Mouse (Mus musculus) myocyte (in vitro differentiated cells): Measurements from ENCODE around the gene Col8a2. TPM values are rescaled to one million over a fixed set of nuclear protein-coding genes. Genes with fewer than 3 reads are reported as not detected.

Experiments used
- H3K27me3 ChIP-seq: one replicate; pipeline ENCODE4 v1.6.1; 2011; ENCODE audit not compliant: control insufficient read depth, insufficient read depth, insufficient read length
- H3K36me3 ChIP-seq: one replicate; pipeline ENCODE4 v1.6.1; 2011; ENCODE audit not compliant: control insufficient read depth, insufficient read depth
- H3K4me2 ChIP-seq: one replicate; pipeline ENCODE4 v1.6.1; 2011; ENCODE audit warnings: low read depth, control low read depth
- H3K4me3 ChIP-seq: one replicate; pipeline ENCODE4 v1.5.1; 2011; ENCODE audit warnings: mild to moderate bottlenecking, control low read depth, moderate library complexity
- H3K79me2 ChIP-seq: one replicate; pipeline ENCODE4 v1.6.1; 2011; ENCODE audit not compliant: control insufficient read depth, insufficient read depth
- H3ac ChIP-seq: one replicate; pipeline ENCODE4 v1.6.1; 2011; ENCODE audit not compliant: control insufficient read depth, insufficient read length
- CEBPB ChIP-seq: IDR thresholded peaks from 2 replicates; pipeline ENCODE4 v1.6.1; 2011; ENCODE audit warnings: mild to moderate bottlenecking, moderate library complexity; ENCODE audit not compliant: poor library complexity, insufficient read depth, severe bottlenecking
- E2F4 ChIP-seq: IDR thresholded peaks from one replicate; pipeline ENCODE4 v1.6.1; 2011; ENCODE audit warnings: mild to moderate bottlenecking, control low read depth, moderate library complexity; ENCODE audit not compliant: insufficient read depth
- MAX ChIP-seq: IDR thresholded peaks from one replicate; pipeline ENCODE4 v1.6.1; 2011; ENCODE audit warnings: low read depth, mild to moderate bottlenecking, control low read depth
- MYOD1 ChIP-seq, 3 experiments: IDR thresholded peaks; one replicate each; pipeline ENCODE4 v1.6.1; 2011; ENCODE audit warnings: control low read depth in 2 of 3, low read depth in 2 of 3, mild to moderate bottlenecking in 2 of 3, moderate library complexity in 1 of 3; ENCODE audit not compliant: insufficient read length in 2 of 3, control insufficient read depth in 1 of 3
- MYOG ChIP-seq, 3 experiments: IDR thresholded peaks; one replicate each; pipeline ENCODE4 v1.6.1; 2011; ENCODE audit warnings: control low read depth in 2 of 3, low read depth in 2 of 3, mild to moderate bottlenecking in 2 of 3; ENCODE audit not compliant: insufficient read length in 2 of 3, control insufficient read depth in 1 of 3, insufficient read depth in 1 of 3
- POLR2A ChIP-seq: IDR thresholded peaks from one replicate; pipeline ENCODE4 v1.6.1; 2011; ENCODE audit warnings: low read depth, mild to moderate bottlenecking, control low read depth, moderate library complexity; ENCODE audit not compliant: insufficient read length
- POLR2AphosphoS2 ChIP-seq: IDR thresholded peaks from one replicate; pipeline ENCODE4 v1.6.1; 2011; ENCODE audit warnings: low read depth, control low read depth; ENCODE audit not compliant: insufficient read length
- REST ChIP-seq: IDR thresholded peaks from one replicate; pipeline ENCODE4 v1.6.1; 2011; ENCODE audit warnings: mild to moderate bottlenecking, control low read depth, moderate library complexity; ENCODE audit not compliant: insufficient read depth, insufficient read length
- SRF ChIP-seq: IDR thresholded peaks from one replicate; pipeline ENCODE4 v1.6.1; 2011; ENCODE audit warnings: low read depth; ENCODE audit not compliant: control insufficient read depth, insufficient read length
- TCF12 ChIP-seq: IDR thresholded peaks from one replicate; pipeline ENCODE4 v1.6.1; 2011; ENCODE audit warnings: mild to moderate bottlenecking, control low read depth; ENCODE audit not compliant: poor library complexity, insufficient read depth, severe bottlenecking
- TCF3 ChIP-seq: IDR thresholded peaks from one replicate; pipeline ENCODE4 v1.6.1; 2011; ENCODE audit warnings: low read depth, control low read depth; ENCODE audit not compliant: insufficient read length
- USF1 ChIP-seq: IDR thresholded peaks from one replicate; pipeline ENCODE4 v1.6.1; 2011; ENCODE audit warnings: low read depth, mild to moderate bottlenecking, control low read depth, moderate library complexity
- polyA plus RNA-seq: library from polyadenylated mRNA; unstranded; fragments of >200 nt; fragmentation: generic; extraction: Trizol; gene quantifications from one replicate; pipeline ENCODE4 v1.2.1, GENCODE M21; 2012; ENCODE audit warnings: missing spikeins

Col8a2 gene
- polyA plus RNA-seq, 1 experiment, result 0.06 TPM

DNA sequence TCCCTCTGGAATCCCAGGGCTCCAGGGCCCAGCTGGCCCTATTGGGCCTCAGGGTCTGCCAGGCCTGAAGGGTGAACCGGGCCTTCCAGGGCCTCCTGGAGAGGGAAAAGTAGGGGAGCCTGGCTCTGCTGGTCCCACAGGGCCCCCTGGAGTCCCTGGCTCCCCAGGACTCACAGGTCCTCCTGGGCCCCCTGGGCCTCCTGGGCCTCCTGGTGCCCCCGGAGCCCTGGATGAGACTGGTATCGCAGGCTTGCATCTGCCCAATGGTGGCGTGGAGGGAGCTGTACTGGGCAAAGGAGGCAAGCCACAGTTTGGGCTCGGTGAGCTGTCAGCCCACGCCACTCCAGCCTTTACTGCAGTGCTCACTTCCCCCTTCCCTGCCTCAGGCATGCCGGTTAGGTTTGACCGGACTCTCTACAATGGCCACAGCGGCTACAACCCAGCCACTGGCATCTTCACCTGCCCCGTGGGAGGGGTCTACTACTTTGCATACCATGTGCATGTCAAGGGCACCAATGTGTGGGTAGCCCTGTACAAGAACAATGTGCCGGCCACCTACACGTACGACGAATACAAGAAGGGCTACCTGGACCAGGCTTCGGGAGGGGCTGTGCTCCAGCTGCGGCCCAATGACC lies 25.1 kb downstream of the Col8a2 start:
- Histone ChIP-seq H3K27me3 (no peaks in the 10 kb centered on the region), H3K79me2 (no peaks in the 10 kb centered on the region)
- TF ChIP-seq POLR2A (no peak), CEBPB (no peak), TCF12 (no peak), E2F4 (no peak), SRF (no peak), REST (no peak)

DNA sequence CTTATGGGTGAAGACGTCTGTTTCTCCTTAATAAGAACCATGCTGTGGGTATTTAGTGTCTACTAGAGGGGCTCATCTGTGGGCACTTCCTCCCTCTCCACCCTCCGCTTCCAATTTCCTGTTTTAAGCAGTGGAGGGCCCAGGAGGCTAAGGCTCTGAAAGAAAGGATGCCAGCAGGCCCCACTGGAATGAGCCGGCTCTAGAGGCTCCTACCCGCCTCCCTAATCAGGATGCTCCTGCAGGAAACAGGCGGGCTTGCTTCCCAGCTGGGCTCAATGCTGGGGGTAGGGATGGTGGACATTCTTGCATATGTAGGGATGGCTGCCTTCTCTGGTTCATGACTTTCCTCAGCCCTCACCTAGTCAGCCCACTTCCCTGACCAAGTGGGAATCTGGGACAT lies 26.6 kb downstream of the Col8a2 start:
- Histone ChIP-seq H3K4me2 (no peak overlapping the region), H3K79me2 (no peaks in the 10 kb centered on the region), H3K4me3 (no peak overlapping the region), H3K27me3 (no peaks in the 10 kb centered on the region), H3K36me3 (no peaks in the 10 kb centered on the region), H3ac (no peak overlapping the region)
- TF ChIP-seq E2F4, result no peak
- no peak for TF ChIP-seq TCF12
- TF ChIP-seq MAX, result no peak
- TF ChIP-seq TCF3, result no peak
- TF ChIP-seq SRF, result no peak
- no peak for TF ChIP-seq USF1
- TF ChIP-seq POLR2A, result no peak
- no peak for TF ChIP-seq CEBPB
- no peak for TF ChIP-seq MYOD1 (IDR thresholded peaks at IDR 0.05; ENCODE audit: control insufficient read depth in 1 of 3, insufficient read length in 2 of 3, low read depth in 2 of 3)
- TF ChIP-seq REST, result no peak
- TF ChIP-seq POLR2AphosphoS2, result no peak
- TF ChIP-seq MYOG (IDR thresholded peaks at IDR 0.05; ENCODE audit: control insufficient read depth in 1 of 3, insufficient read depth in 1 of 3, insufficient read length in 2 of 3, low read depth in 2 of 3), result no peak

More for the DNA sequence above, 25.1 kb downstream of the Col8a2 start:
- no peak overlapping the region for H3K4me2 ChIP-seq
- H3ac ChIP-seq, result no peak overlapping the region
- no peak overlapping the region for H3K4me3 ChIP-seq
- no peaks in the 10 kb centered on the region for H3K36me3 ChIP-seq

DNA sequence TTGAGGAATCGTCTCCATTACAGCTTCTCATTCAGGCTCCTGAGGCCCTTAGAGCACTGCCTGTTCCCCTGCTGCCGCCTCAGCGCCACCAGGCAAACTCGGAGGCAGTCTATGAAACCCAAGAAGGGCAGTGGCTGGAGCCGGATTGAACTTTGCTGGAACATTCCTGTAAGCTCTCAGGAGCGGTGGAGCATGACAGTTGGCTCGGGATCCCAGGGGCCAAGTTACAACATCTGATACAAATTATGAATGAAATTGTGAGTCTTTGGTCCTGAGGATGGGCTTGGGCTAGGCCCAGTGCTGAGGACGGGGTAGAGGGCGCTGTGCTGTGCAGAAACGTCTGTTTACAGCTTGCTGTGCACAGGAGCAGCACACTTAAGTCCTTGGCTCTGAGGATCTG lies 27.8 kb downstream of the Col8a2 start:
- TF ChIP-seq POLR2AphosphoS2, result peak; percentile 36
- TF ChIP-seq MYOD1 (IDR thresholded peaks at IDR 0.05; ENCODE audit: control insufficient read depth in 1 of 3, insufficient read length in 2 of 3, low read depth in 2 of 3), result no peak
- no peak overlapping the region for H3K4me2 ChIP-seq
- no peaks in the 10 kb centered on the region for H3K27me3 ChIP-seq
- no peak overlapping the region for H3K4me3 ChIP-seq
- H3K79me2 ChIP-seq, result no peaks in the 10 kb centered on the region
- no peaks in the 10 kb centered on the region for H3K36me3 ChIP-seq
- H3ac ChIP-seq, result no peak overlapping the region

- Histone ChIP-seq H3K4me3 (no peak overlapping the region), H3K27me3 (no peaks in the 10 kb centered on the region), H3K79me2 (peaks cover 12% of the 10 kb centered on the region), H3K36me3 (no peaks in the 10 kb centered on the region), H3ac (no peak overlapping the region), H3K4me2 (no peak overlapping the region)
- TF ChIP-seq E2F4 (no peak), MYOD1 (IDR thresholded peaks at IDR 0.05; ENCODE audit: control insufficient read depth in 1 of 3, insufficient read length in 2 of 3, low read depth in 2 of 3) (no peak), REST (no peak), SRF (no peak), POLR2A (no peak), CEBPB (no peak), TCF12 (no peak), TCF3 (no peak)
These were observed 29.3 kb downstream of the Col8a2 start for GRCm38 (mm10) chr4:126315931-126316330.

DNA sequence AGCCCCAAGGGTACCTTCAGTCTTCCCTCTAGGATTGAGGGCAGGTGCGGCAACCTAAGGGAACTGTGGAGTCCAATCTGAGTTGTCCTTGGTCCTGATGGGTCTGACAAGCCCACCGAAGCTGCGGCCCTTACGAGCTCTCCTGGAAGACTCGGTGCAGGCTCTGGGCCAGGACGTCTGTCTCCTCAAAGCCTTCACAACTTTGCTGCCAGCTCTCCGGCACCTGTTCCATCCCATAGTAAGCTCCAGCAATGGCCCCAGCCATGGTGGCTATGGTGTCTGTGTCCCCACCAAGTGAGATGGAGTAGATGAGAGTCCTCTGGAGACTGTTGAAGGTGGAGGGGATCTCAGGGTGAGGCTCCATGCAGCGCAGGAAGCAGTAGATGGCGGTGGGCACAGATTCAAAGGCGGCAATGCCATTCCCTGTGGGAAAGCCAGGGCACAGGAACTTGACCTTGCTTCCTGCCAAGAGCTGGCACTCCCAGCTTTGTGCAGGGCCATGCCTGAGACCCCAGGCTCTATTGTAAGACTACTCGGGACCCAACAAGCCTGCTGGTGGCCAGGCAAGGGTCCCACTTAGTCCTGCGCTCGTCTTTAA lies 29.9 kb downstream of the Col8a2 start:
- no peak for TF ChIP-seq TCF12
- TF ChIP-seq MYOD1 (IDR thresholded peaks at IDR 0.05; ENCODE audit: control insufficient read depth in 1 of 3, insufficient read length in 2 of 3, low read depth in 2 of 3), result no peak
- no peak for TF ChIP-seq MAX
- no peak for TF ChIP-seq USF1
- no peak for TF ChIP-seq SRF
- TF ChIP-seq TCF3, result no peak
- no peak for TF ChIP-seq MYOG (IDR thresholded peaks at IDR 0.05; ENCODE audit: control insufficient read depth in 1 of 3, insufficient read depth in 1 of 3, insufficient read length in 2 of 3, low read depth in 2 of 3)
- TF ChIP-seq E2F4, result no peak
- no peak for TF ChIP-seq POLR2AphosphoS2
- no peak for TF ChIP-seq POLR2A
- no peak for TF ChIP-seq REST
- no peak for TF ChIP-seq CEBPB
- no peak overlapping the region for H3ac ChIP-seq
- no peaks in the 10 kb centered on the region for H3K36me3 ChIP-seq
- no peak overlapping the region for H3K4me2 ChIP-seq
- peaks cover 14% of the 10 kb centered on the region for H3K79me2 ChIP-seq
- no peaks in the 10 kb centered on the region for H3K27me3 ChIP-seq
- no peak overlapping the region for H3K4me3 ChIP-seq
